Mouse (Mus musculus) megakaryocyte progenitor cell, adult 5-6 weeks (primary cell): ENCODE measurements around the gene Edn2. TPM values are rescaled to one million over a fixed set of nuclear protein-coding genes. Genes with fewer than 3 reads are reported as not detected.
A peak's percentile ranks its signal among the peaks of the same experiment; 100 is the strongest.

Source experiments
- ATAC-seq: replicated peaks from 2 replicates; pipeline ENCODE4 v1.8.0; 2016; ENCODE audit warnings: mild to moderate bottlenecking, moderate TSS enrichment, inconsistent platforms; ENCODE audit not compliant: poor library complexity
- total RNA-seq, 2 experiments: library from RNA; stranded (forward) in 1 of 2; stranded (reverse) in 1 of 2; fragments of 157-497, 149-512 nt in 1 of 2; fragments of 200-1000 nt in 1 of 2; gene quantifications; 2 replicates each; pipeline versions ENCODE4 v1.2.3 to v1.2.4; 2015 to 2017

The Edn2 gene
- total RNA-seq (2015) (not detected in 2 replicates), total RNA-seq (2017) (0.24 TPM in 1 of 2 replicates, not detected in the other)

GRCm38 (mm10) chr4:120161166-120161949 lies at the start of gene Edn2:
Gene Edn2, plus strand, starts transcription at chr4:120161206.
- peak; percentile 90 for ATAC-seq

- no peak for ATAC-seq
These were observed 45.5 kb upstream of the Edn2 start for GRCm38 (mm10) chr4:120115516-120115915.

DNA sequence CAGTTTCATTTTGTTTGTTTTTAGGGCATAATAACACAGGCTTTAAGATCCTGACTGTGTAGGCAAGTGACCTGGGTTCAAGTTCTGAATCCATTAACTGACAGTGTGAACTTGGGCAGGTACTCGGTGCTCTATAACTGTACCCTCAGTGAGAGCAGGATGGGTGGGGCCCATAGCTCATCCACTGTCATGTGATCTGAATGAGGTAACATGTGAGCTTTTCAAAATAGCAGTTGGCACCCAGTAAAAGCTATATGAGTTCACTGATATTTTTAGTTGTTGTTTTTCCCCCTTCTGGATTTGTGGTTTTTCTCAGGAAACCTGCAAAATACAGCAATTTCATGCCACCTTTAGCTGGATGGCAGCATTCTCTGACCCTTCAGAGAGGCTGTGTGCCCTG lies 44.7 kb upstream of the Edn2 start:
- ATAC-seq: no peak

DNA sequence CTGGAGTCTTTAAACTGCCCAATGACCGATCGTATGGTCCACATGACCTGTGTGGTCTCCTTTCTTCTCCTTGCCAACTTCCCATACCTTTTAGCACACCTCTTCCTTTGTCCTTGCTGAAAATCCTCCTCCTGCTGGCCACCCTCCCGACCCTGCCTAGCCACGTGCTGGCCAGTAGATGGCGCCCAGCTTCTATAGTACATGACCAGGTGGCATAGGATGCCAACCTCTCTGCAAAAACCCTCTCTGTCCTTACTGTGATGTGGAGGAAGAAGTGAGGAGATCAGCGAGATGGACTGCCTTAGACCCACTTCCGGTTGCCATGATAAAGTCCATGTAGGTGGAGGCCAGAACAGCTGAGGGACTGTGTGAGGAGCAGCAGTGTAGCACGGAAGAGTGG lies 40.7 kb upstream of the Edn2 start:
- peak; percentile 82 for ATAC-seq

DNA sequence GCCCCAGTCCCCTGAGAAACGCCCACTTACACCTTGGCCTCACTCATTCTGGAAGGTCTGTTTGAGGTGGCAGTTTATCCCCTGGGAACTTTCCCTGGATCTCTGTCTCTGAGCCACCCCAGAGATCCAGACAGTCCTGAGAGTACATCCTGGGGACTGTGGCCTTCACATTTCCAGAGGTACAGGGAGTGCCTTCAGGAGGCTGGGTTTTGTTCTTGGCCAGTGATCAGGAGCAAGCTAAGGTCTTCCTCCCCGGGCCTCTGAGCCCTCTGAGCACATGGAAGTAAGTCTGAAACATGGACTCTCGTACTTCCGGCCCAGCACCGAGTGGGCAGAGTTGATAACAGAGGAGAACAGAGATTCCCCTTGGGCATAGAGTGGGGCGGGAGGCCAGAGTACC lies 36.4 kb upstream of the Edn2 start:
- ATAC-seq: no peak

DNA sequence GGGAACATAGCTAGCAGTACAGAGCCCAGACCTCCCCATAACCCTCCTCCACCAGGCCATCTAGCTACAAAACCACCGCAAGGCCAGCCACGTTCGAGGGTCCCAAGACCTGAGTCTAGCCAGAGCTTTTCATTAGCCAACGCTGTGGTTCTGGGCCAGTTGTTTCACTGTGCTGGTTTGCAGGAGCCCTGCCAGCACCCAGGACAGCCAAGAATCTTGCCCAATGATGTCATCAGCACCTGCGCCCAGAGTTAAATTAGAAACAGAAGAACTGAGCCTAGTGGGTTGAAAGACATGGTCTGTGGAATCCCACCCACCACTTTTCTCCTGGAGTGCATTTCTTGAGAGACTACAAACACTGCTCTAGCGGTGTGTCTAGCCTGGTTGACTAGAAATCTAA lies 35.0 kb upstream of the Edn2 start:
- ATAC-seq: no peak

DNA sequence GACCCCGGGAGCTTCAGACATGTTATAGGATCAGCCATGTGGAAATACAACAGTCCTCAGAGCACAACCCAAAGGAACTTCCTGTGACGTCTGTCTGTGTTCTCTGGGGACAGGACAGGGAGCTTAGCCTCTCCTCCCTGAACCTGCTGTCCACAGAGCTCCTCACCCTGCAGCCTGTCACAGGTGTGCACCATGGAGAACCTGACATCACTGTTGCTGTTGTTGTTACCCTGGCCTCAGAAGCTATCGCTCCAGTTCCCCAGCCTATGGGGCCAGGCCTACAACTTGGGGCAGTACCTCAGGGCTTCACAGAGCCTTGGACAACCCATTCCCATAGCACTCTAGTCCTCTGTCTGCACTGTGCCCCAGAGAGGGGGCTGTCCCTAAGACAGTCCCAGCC lies 33.7 kb upstream of the Edn2 start:
- ATAC-seq: no peak

DNA sequence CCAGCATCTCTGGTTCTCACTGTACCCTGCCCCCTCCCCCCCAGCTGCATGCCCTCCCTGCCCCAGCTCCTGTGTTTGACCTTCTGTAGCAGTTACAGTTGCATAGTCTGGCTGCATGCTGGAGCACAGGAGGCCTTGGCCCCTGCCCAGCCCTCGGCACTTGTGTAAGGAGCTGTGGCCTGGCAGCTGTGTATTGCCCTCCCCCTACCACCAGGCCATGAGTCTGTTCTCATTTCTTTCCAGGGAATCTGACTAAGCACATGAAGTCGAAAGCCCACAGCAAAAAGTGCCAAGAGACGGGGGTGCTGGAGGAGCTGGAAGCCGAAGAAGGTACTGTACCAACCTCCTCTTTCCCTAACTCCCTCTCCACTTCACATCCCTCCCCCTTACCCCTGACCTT lies 33.0 kb upstream of the Edn2 start:
- ATAC-seq: no peak

GRCm38 (mm10) chr4:120129233-120129885 lies 31.6 kb upstream of the Edn2 start:
- peak; percentile 93 for ATAC-seq

- no peak for ATAC-seq
These were observed 30.1 kb upstream of the Edn2 start for GRCm38 (mm10) chr4:120130926-120131325.

- no peak for ATAC-seq
These were observed 29.4 kb upstream of the Edn2 start for GRCm38 (mm10) chr4:120131441-120132220.

- ATAC-seq: no peak
These were observed 26.8 kb upstream of the Edn2 start for GRCm38 (mm10) chr4:120134223-120134622.

DNA sequence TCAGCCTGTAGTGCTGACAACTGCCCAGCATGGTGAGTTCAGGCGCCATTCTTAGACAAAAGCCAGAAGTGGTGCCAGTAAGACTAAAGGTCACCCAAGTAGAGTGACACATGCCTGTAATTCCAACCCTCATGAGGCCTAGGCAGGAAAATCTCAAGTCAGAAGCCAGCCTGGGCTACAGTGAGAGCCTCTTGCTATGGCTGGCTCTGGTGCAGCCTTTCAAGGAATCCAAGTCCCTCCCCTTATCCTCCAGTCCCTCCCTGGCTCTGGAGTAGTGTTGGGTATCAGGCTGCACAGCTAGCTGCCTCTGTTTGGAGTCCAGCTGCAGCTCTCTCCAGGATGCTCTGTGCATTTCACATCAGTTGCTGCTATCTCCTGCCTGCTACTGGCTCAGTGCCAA lies 19.2 kb upstream of the Edn2 start:
- no peak for ATAC-seq

GRCm38 (mm10) chr4:120142905-120143304 lies 18.1 kb upstream of the Edn2 start:
- ATAC-seq: no peak

GRCm38 (mm10) chr4:120144343-120144742 lies 16.7 kb upstream of the Edn2 start:
- no peak for ATAC-seq

GRCm38 (mm10) chr4:120145931-120146330 lies 15.1 kb upstream of the Edn2 start:
- no peak for ATAC-seq

DNA sequence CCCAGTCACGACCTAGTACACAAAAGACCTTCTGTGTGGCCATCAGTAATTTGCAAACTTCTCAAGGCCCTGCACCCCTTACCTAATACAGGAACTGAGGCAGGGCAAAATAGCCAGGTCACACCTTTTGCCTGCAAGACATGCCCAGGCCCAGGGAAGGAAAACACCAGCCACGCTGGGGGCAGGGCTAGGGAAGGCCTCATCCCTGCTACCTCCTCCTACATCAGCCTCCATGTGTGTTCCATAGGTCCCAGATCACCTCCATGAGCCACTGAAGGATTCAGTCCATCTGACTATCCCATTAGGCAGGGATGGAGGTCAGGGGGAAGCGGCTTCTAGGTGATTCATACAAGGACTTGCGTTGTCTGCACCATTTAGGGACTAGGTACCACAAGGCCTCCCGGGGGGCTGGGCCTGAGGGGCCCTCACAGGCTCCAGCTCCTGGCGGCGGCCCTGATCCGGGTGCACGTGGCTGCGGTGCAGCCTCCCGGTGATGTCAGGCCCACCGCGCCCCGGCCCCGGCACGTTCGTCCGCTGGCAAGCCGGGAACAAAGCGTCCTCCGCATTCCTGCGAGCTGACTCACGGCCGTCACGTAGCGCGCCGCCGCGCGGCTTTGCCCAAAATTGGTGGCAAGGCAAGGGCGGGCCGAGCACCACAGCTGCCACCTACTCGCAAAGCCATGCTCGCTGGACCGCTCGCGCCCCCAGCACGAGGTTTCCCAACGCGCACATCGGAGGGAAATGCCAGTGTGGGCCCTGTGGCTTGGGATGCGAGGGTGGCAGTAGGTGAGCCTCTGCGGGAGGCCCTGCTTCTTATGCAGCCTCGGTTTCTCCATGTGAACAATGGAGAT lies 12.5 kb upstream of the Edn2 start:
- peak; percentile 60 for ATAC-seq

GRCm38 (mm10) chr4:120149142-120149524 lies 11.9 kb upstream of the Edn2 start:
- ATAC-seq: peak; percentile 71

DNA sequence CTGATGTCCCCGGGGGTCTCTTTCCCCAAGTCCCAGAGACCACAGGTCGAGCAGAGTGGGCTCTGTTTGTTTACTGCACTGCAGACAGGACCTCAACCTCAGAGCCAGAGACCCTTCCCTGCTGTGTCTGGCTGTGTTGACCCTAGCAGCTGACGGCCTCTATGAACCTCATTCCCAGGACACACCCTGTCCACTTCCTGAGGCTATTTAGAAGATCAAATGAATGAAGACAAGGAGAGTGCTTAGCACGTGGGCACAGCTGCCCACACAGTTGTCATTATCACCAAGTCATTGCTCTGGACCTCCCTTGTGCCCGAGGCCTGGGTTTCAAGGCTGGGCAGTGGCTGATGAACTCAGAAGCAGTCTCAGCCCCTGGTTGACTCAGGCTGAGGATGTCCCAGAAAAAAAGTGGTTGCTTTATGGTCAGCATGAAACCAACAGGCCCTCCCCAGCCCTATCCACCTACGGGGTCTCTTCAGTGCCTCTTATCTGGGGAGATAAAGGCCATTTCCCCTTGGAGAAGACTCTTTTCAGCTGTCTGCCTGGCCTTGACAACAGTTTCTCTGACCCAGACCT lies 10.6 kb upstream of the Edn2 start:
- no peak for ATAC-seq

GRCm38 (mm10) chr4:120151906-120152305 lies 9.1 kb upstream of the Edn2 start:
- no peak for ATAC-seq
